Comparison of ENCODE assay signal across 24 mouse cellular contexts in the genomic region with DNA sequence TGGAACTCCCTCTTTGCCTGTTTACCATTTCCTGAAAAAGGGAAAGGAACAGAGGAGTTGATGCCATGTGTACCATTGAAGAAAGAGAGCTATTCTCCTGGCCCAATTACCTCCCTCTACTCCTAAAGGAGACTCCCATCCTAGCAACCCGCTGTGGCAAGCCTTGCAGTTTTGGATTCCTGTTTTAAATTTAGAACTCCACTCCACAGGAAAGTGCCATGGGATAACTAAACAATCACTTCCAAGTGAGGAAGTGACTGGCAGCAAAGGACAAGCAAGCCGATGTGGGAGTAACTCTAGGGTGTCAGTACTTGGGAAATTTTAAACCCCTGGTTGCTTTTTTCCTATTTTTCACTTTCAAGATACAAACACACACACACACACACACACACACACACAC. TPM values are rescaled to one million over a fixed set of nuclear protein-coding genes. Genes with fewer than 3 reads are reported as not detected.
A peak's percentile ranks its signal among the peaks of the same experiment; 100 is the strongest.
DNase-seq lines count a peak whose midpoint lies in the region; ATAC-seq and TF ChIP-seq lines count a peak whose summit lies in the region.
"Had no signal": no experiment of that assay in that cellular context is flagged by ENCODE, and none has a peak within 500 bp of the region (broad histone marks: within the 10 kb centered on the region; RNA-seq: fewer than 3 reads in every experiment).

No protein-coding gene starts in this region.

- no peak for TF ChIP-seq POLR2A in heart, adult 2 months (IDR thresholded peaks at IDR 0.05; ENCODE audit: insufficient read depth, low read depth, low read length)

- no peaks in the 10 kb centered on the region for H3K9me3 ChIP-seq in heart, embryonic 12.5 days (replicated peaks)
- H3K9me3 ChIP-seq in heart, postnatal 0 days (replicated peaks; ENCODE audit: control insufficient read depth, low read length), result no peaks in the 10 kb centered on the region
- H3K9me3 ChIP-seq: embryonic facial prominence, embryonic 13.5 days; forebrain, embryonic 10.5 days; forebrain, embryonic 15.5 days; kidney, embryonic 15.5 days; midbrain, embryonic 10.5 days; midbrain, embryonic 15.5 days; stomach, embryonic 15.5 days had no signal

- H3K27me3 ChIP-seq in heart, embryonic 12.5 days (replicated peaks), result no peaks in the 10 kb centered on the region
- H3K27me3 ChIP-seq in heart, postnatal 0 days (ENCODE audit: control insufficient read depth, insufficient read depth, low read length), result no peaks in the 10 kb centered on the region
- H3K27me3 ChIP-seq in heart, adult 2 months (ENCODE audit: control insufficient read depth, insufficient read depth, low read length), result no peaks in the 10 kb centered on the region
- H3K27me3 ChIP-seq: kidney, embryonic 15.5 days; midbrain, embryonic 15.5 days; stomach, embryonic 15.5 days had no signal

- WGBS in heart, embryonic 12.5 days, result 23% methylated on average over 2 of the region's 2 CpGs
- WGBS in heart, postnatal 0 days, result 10% methylated on average over 2 of the region's 2 CpGs
- WGBS in heart, adult 2 months, result 10% methylated on average over 2 of the region's 2 CpGs

- TF ChIP-seq EP300 in heart, postnatal 0 days (IDR thresholded peaks at IDR 0.05; ENCODE audit: low read depth), result no peak
- TF ChIP-seq EP300 in heart, adult 2 months (IDR thresholded peaks at IDR 0.05; ENCODE audit: insufficient read depth, low read depth, low read length), result no peak

- peaks cover 33% of the 10 kb centered on the region for H3K4me1 ChIP-seq in heart, embryonic 12.5 days (replicated peaks)
- H3K4me1 ChIP-seq in heart, postnatal 0 days (ENCODE audit: control insufficient read depth, insufficient read depth), result peaks cover 14% of the 10 kb centered on the region
- H3K4me1 ChIP-seq in heart, adult 2 months (ENCODE audit: control insufficient read depth, insufficient read depth, low read length), result peaks cover 5% of the 10 kb centered on the region

- intact Hi-C loops in heart, adult 2 months (cut with DNase I), result no loop called here

- no peaks in the 10 kb centered on the region for H3K79me2 ChIP-seq in heart, adult 2 months (replicated peaks; ENCODE audit: control insufficient read depth, insufficient read depth, low read length)

- H3K36me3 ChIP-seq in heart, embryonic 12.5 days, result peaks cover 27% of the 10 kb centered on the region
- H3K36me3 ChIP-seq in heart, postnatal 0 days (replicated peaks; ENCODE audit: control insufficient read depth, insufficient read depth, low read length), result peaks cover 28% of the 10 kb centered on the region
- H3K36me3 ChIP-seq in heart, adult 2 months (ENCODE audit: control insufficient read depth, insufficient read depth, low read length), result peaks cover 6% of the 10 kb centered on the region

- no peak for TF ChIP-seq CTCF in heart, postnatal 0 days (IDR thresholded peaks at IDR 0.05; ENCODE audit: low read depth)
- TF ChIP-seq CTCF in heart, adult 2 months (IDR thresholded peaks at IDR 0.05), result no peak

- DNase-seq in heart, adult 8-10 months (ENCODE audit: low spot score), result no peak
- DNase-seq in heart, postnatal 0 days (ENCODE audit: low spot score), result peak; percentile 55
- DNase-seq in heart, adult 2 months, result no peak
- peak; percentile 42 for DNase-seq in lung, postnatal 36 days
- no peak for DNase-seq in lung, postnatal 25 days (ENCODE audit: low spot score)
- DNase-seq: adrenal gland, postnatal 25 days; B cell, adult 2 months; cerebellum, adult 18-20 months; cerebellum, postnatal 10 days; kidney, adult 18-20 months; kidney, postnatal 25 days; liver; right cerebral cortex, postnatal 25 days had no signal

- H3K27ac ChIP-seq in heart, embryonic 12.5 days (ENCODE audit: poor library complexity, severe bottlenecking), result peak overlapping the region; percentile 92
- H3K27ac ChIP-seq in heart, postnatal 0 days (ENCODE audit: low read depth), result peak overlapping the region; percentile 71
- no peak overlapping the region; the same call in 1 of the 2 replicates for H3K27ac ChIP-seq in heart, adult 2 months
- H3K27ac ChIP-seq: embryonic facial prominence, embryonic 13.5 days; forebrain, embryonic 10.5 days; forebrain, embryonic 15.5 days; kidney, embryonic 15.5 days; liver, embryonic 14.5 days; macrophage; midbrain, embryonic 10.5 days; midbrain, embryonic 15.5 days; stomach, embryonic 15.5 days had no signal

- H3K4me3 ChIP-seq in heart, embryonic 12.5 days, result no peak overlapping the region
- no peak overlapping the region for H3K4me3 ChIP-seq in heart, postnatal 0 days (ENCODE audit: low read depth, low read length)
- no peak overlapping the region for H3K4me3 ChIP-seq in heart, adult 2 months
- H3K4me3 ChIP-seq: embryonic facial prominence, embryonic 13.5 days; forebrain, embryonic 10.5 days; forebrain, embryonic 15.5 days; kidney, embryonic 15.5 days; midbrain, embryonic 10.5 days; midbrain, embryonic 15.5 days; stomach, embryonic 15.5 days had no signal

- ATAC-seq in heart, embryonic 12.5 days (ENCODE audit: insufficient number of reproducible peaks, low FRiP score), result no peak
- ATAC-seq in heart, postnatal 0 days (ENCODE audit: insufficient read depth, low read depth), result peak; percentile 31; the same call in 1 of the 2 replicates
- ATAC-seq: hindbrain, embryonic 16.5 days; midbrain, embryonic 15.5 days had no signal

- H3K4me2 ChIP-seq in heart, embryonic 12.5 days, result peak overlapping the region; percentile 18; the same call in 1 of the 2 replicates
- H3K4me2 ChIP-seq in heart, postnatal 0 days (ENCODE audit: low read depth, low read length), result no peak overlapping the region
- H3K4me2 ChIP-seq: embryonic facial prominence, embryonic 13.5 days; forebrain, embryonic 15.5 days; kidney, embryonic 15.5 days; midbrain, embryonic 15.5 days; stomach, embryonic 15.5 days had no signal

- H3K9ac ChIP-seq in heart, embryonic 12.5 days, result peak overlapping the region; percentile 33
- H3K9ac ChIP-seq in heart, postnatal 0 days (replicated peaks; ENCODE audit: low read depth, low read length), result no peak overlapping the region
- H3K9ac ChIP-seq in heart, adult 2 months (ENCODE audit: low read depth, low read length), result no peak overlapping the region
- H3K9ac ChIP-seq: embryonic facial prominence, embryonic 13.5 days; forebrain, embryonic 15.5 days; kidney, embryonic 15.5 days; liver, embryonic 14.5 days; midbrain, embryonic 15.5 days; stomach, embryonic 15.5 days had no signal

RNA-seq across cellular contexts. Expression of a gene that starts 8.8 kb away (rescaled TPM):
- 46.6 and 47.2 TPM in 2 replicates for polyA plus RNA-seq in heart, embryonic 12.5 days (2016; fragmentation: Nextera tagmentation; extraction: Ambion mirVana)
- 10 to 100 TPM; 13.2 to 21.6 (median 18.0) TPM for total RNA-seq in heart, adult 8-10 months (2022)
- 9.1 and 12.3 TPM in 2 replicates for total RNA-seq in heart, postnatal 0 days (2014; rRNA removed; ENCODE audit: low replicate concordance)
- 35.9 and 37.6 TPM in 2 replicates for polyA plus RNA-seq in heart, postnatal 0 days (2015; fragmentation: Nextera tagmentation; extraction: Ambion mirVana)
- 10 to 100 TPM; 17.9 to 20.8 TPM for total RNA-seq in heart, adult 2 months (2021)
- 9.0 and 9.2 TPM in 2 replicates for polyA plus RNA-seq in heart, adult 2 months (2012; rRNA removed)

RNA-seq across cellular contexts. Expression of a gene that starts 24.1 kb away (rescaled TPM):
- polyA plus RNA-seq in heart, embryonic 12.5 days (2016; fragmentation: Nextera tagmentation; extraction: Ambion mirVana), result 42.9 and 43.1 TPM in 2 replicates
- total RNA-seq in heart, adult 8-10 months (2022), result 10 to 100 TPM; 14.9 to 17.6 (median 16.5) TPM
- total RNA-seq in heart, postnatal 0 days (2014; rRNA removed; ENCODE audit: low replicate concordance), result 16.1 and 48.3 TPM in 2 replicates
- 32.7 and 35.1 TPM in 2 replicates for polyA plus RNA-seq in heart, postnatal 0 days (2015; fragmentation: Nextera tagmentation; extraction: Ambion mirVana)
- total RNA-seq in heart, adult 2 months (2021), result 10 to 100 TPM; 17.7 to 19.3 TPM
- 11.0 and 14.0 TPM in 2 replicates for polyA plus RNA-seq in heart, adult 2 months (2012; rRNA removed)

RNA-seq across cellular contexts. Expression of a gene that starts 41.0 kb away (rescaled TPM):
- polyA plus RNA-seq in heart, embryonic 12.5 days (2016; fragmentation: Nextera tagmentation; extraction: Ambion mirVana), result 7.3 and 7.5 TPM in 2 replicates
- 10 to 100 TPM; 16.7 to 21.8 (median 19.0) TPM for total RNA-seq in heart, adult 8-10 months (2022)
- total RNA-seq in heart, postnatal 0 days (2014; rRNA removed; ENCODE audit: low replicate concordance), result 42.0 and 47.1 TPM in 2 replicates
- 10.1 and 10.5 TPM in 2 replicates for polyA plus RNA-seq in heart, postnatal 0 days (2015; fragmentation: Nextera tagmentation; extraction: Ambion mirVana)
- total RNA-seq in heart, adult 2 months (2021), result 10 to 100 TPM; 13.8 to 15.8 TPM
- 7.5 and 13.4 TPM in 2 replicates for polyA plus RNA-seq in heart, adult 2 months (2012; rRNA removed)
- polyA plus RNA-seq: macrophage had no signal

Comparison
In these comparisons a context has a peak if more than half of its experiments do, and no peak if none do; other contexts are left out.
1. DNase-seq: peak in heart, postnatal 0 days (single experiment) and lung, postnatal 36 days (single experiment); none in heart, adult 8-10 months (single experiment), heart, adult 2 months (0 of 2) and lung, postnatal 25 days (single experiment).